Mouse (Mus musculus): Measurements from ENCODE around the gene Hyal3. TPM values are rescaled to one million over a fixed set of nuclear protein-coding genes. Genes with fewer than 3 reads are reported as not detected.

Hyal3 gene
- polyA plus RNA-seq, 1 experiment from 2014 or later, result 0.96 TPM

- peaks cover 94% of the 10 kb centered on the region for H3K4me1 ChIP-seq
- peak overlapping the region; percentile 80 for H3K27ac ChIP-seq (replicated peaks)
- H3K36me3 ChIP-seq (replicated peaks), result no peaks in the 10 kb centered on the region
- 71% methylated on average over 2 of the region's 2 CpGs for WGBS
- H3K4me3 ChIP-seq, result peak overlapping the region; percentile 29
- H3K27me3 ChIP-seq (replicated peaks; ENCODE audit: low read depth, poor library complexity, severe bottlenecking), result peaks cover 24% of the 10 kb centered on the region
- DNase-seq (ENCODE audit: low spot score), result no peak
- no peaks in the 10 kb centered on the region for H3K9me3 ChIP-seq
These were observed 26.4 kb downstream of the Hyal3 start for GRCm38 (mm10) chr9:107607036-107607435.

- no peak for DNase-seq (ENCODE audit: low spot score)
- WGBS, result 57% methylated on average over 9 of the region's 9 CpGs
These were observed 27.1 kb downstream of the Hyal3 start for GRCm38 (mm10) chr9:107607653-107608245.

GRCm38 (mm10) chr9:107608741-107609432, 28.3 kb downstream of the Hyal3 start, which contains the start of gene Sema3b:
Gene Sema3b, minus strand, starts transcription at chr9:107609229.
- H3K27me3 ChIP-seq (replicated peaks; ENCODE audit: low read depth, poor library complexity, severe bottlenecking), result peaks cover 10% of the 10 kb centered on the region
- 34% methylated on average over 12 of the region's 12 CpGs for WGBS
- peaks cover 94% of the 10 kb centered on the region for H3K4me1 ChIP-seq
- peaks cover 4% of the 10 kb centered on the region for H3K36me3 ChIP-seq (replicated peaks)
- DNase-seq (ENCODE audit: low spot score), result peak; percentile 61
- H3K9me3 ChIP-seq, result no peaks in the 10 kb centered on the region
- H3K4me3 ChIP-seq, result peak within 1 kb of the TSS; percentile 33
- H3K27ac ChIP-seq (replicated peaks), result peak within 1 kb of the TSS; percentile 80

More at GRCm38 (mm10) chr9:107607653-107608245, 27.1 kb downstream of the Hyal3 start:
- Histone ChIP-seq H3K36me3 (replicated peaks) (no peaks in the 10 kb centered on the region), H3K27me3 (replicated peaks; ENCODE audit: low read depth, poor library complexity, severe bottlenecking) (peaks cover 21% of the 10 kb centered on the region), H3K4me1 (peaks cover 94% of the 10 kb centered on the region), H3K4me3 (no peak overlapping the region), H3K9me3 (no peaks in the 10 kb centered on the region), H3K27ac (replicated peaks) (peak overlapping the region; percentile 80)

- Histone ChIP-seq H3K27me3 (replicated peaks; ENCODE audit: low read depth, poor library complexity, severe bottlenecking) (peaks cover 8% of the 10 kb centered on the region; the same call in 1 of the 2 replicates), H3K4me1 (peaks cover 92% of the 10 kb centered on the region), H3K4me3 (peak overlapping the region; percentile 33), H3K9me3 (no peaks in the 10 kb centered on the region), H3K36me3 (replicated peaks) (peaks cover 10% of the 10 kb centered on the region), H3K27ac (replicated peaks) (peak overlapping the region; percentile 80)
- WGBS, result 62% methylated on average over 4 of the region's 4 CpGs
- DNase-seq (ENCODE audit: low spot score), result no peak
These were observed 28.8 kb downstream of the Hyal3 start for GRCm38 (mm10) chr9:107609433-107609830.

- no peaks in the 10 kb centered on the region for H3K9me3 ChIP-seq
- H3K36me3 ChIP-seq (replicated peaks), result peaks cover 32% of the 10 kb centered on the region
- peaks cover 76% of the 10 kb centered on the region for H3K4me1 ChIP-seq
- peak overlapping the region; percentile 96 for H3K27ac ChIP-seq (replicated peaks)
- H3K27me3 ChIP-seq (replicated peaks; ENCODE audit: low read depth, poor library complexity, severe bottlenecking), result peaks cover 8% of the 10 kb centered on the region; the same call in 1 of the 2 replicates
- H3K4me3 ChIP-seq, result peak overlapping the region; percentile 59
- DNase-seq (ENCODE audit: low spot score), result no peak
- 75% methylated on average over 6 of the region's 6 CpGs for WGBS
These were observed 31.0 kb downstream of the Hyal3 start for GRCm38 (mm10) chr9:107611456-107612190.

- Histone ChIP-seq H3K27me3 (replicated peaks; ENCODE audit: low read depth, poor library complexity, severe bottlenecking) (peaks cover 3% of the 10 kb centered on the region; the same call in 1 of the 2 replicates), H3K4me1 (peaks cover 69% of the 10 kb centered on the region), H3K4me3 (peak overlapping the region; percentile 59), H3K36me3 (replicated peaks) (peaks cover 39% of the 10 kb centered on the region), H3K9me3 (no peaks in the 10 kb centered on the region), H3K27ac (replicated peaks) (peak overlapping the region; percentile 96)
- WGBS, result 3% methylated on average over 48 of the region's 48 CpGs
- peak; percentile 99 for DNase-seq (ENCODE audit: low spot score)
These were observed 31.8 kb downstream of the Hyal3 start for GRCm38 (mm10) chr9:107612191-107612944.

GRCm38 (mm10) chr9:107612945-107613569, 32.4 kb downstream of the Hyal3 start:
- no peaks in the 10 kb centered on the region for H3K9me3 ChIP-seq
- peaks cover 46% of the 10 kb centered on the region for H3K36me3 ChIP-seq (replicated peaks)
- H3K27me3 ChIP-seq (replicated peaks; ENCODE audit: low read depth, poor library complexity, severe bottlenecking), result peaks cover 2% of the 10 kb centered on the region; the same call in 1 of the 2 replicates
- peak overlapping the region; percentile 96 for H3K27ac ChIP-seq (replicated peaks)
- peaks cover 62% of the 10 kb centered on the region for H3K4me1 ChIP-seq
- 15% methylated on average over 12 of the region's 12 CpGs for WGBS
- H3K4me3 ChIP-seq, result peak overlapping the region; percentile 59
- DNase-seq (ENCODE audit: low spot score), result no peak

- no peak for DNase-seq (ENCODE audit: low spot score)
- no peaks in the 10 kb centered on the region for H3K27me3 ChIP-seq (replicated peaks; ENCODE audit: low read depth, poor library complexity, severe bottlenecking)
- 65% methylated on average over 4 of the region's 4 CpGs for WGBS
- H3K9me3 ChIP-seq, result no peaks in the 10 kb centered on the region
- peak overlapping the region; percentile 26; the same call in 1 of the 2 replicates for H3K27ac ChIP-seq (replicated peaks)
- peaks cover 42% of the 10 kb centered on the region for H3K4me1 ChIP-seq
- H3K4me3 ChIP-seq, result peak overlapping the region; percentile 1; the same call in 1 of the 2 replicates
- peaks cover 66% of the 10 kb centered on the region for H3K36me3 ChIP-seq (replicated peaks)
These were observed 34.4 kb downstream of the Hyal3 start for GRCm38 (mm10) chr9:107615035-107615434.

- DNase-seq (ENCODE audit: low spot score), result no peak
- Histone ChIP-seq H3K27me3 (replicated peaks; ENCODE audit: low read depth, poor library complexity, severe bottlenecking) (no peaks in the 10 kb centered on the region), H3K9me3 (no peaks in the 10 kb centered on the region), H3K4me1 (peaks cover 24% of the 10 kb centered on the region), H3K4me3 (no peak overlapping the region), H3K36me3 (replicated peaks) (peaks cover 80% of the 10 kb centered on the region), H3K27ac (replicated peaks) (no peak overlapping the region)
- WGBS, result 83% methylated on average over 2 of the region's 2 CpGs
These were observed 36.8 kb downstream of the Hyal3 start for GRCm38 (mm10) chr9:107617461-107617860.

- no peaks in the 10 kb centered on the region for H3K27me3 ChIP-seq (replicated peaks; ENCODE audit: low read depth, poor library complexity, severe bottlenecking)
- WGBS, result 90% methylated on average over 6 of the region's 6 CpGs
- peaks cover 86% of the 10 kb centered on the region for H3K36me3 ChIP-seq (replicated peaks)
- H3K27ac ChIP-seq (replicated peaks), result no peak overlapping the region
- peaks cover 17% of the 10 kb centered on the region for H3K4me1 ChIP-seq
- no peak for DNase-seq (ENCODE audit: low spot score)
- no peaks in the 10 kb centered on the region for H3K9me3 ChIP-seq
- H3K4me3 ChIP-seq, result no peak overlapping the region
These were observed 37.5 kb downstream of the Hyal3 start for GRCm38 (mm10) chr9:107618098-107618497.

GRCm38 (mm10) chr9:107618778-107619545, 38.3 kb downstream of the Hyal3 start:
- H3K27me3 ChIP-seq (replicated peaks; ENCODE audit: low read depth, poor library complexity, severe bottlenecking), result no peaks in the 10 kb centered on the region
- peaks cover 90% of the 10 kb centered on the region for H3K36me3 ChIP-seq (replicated peaks)
- peaks cover 9% of the 10 kb centered on the region for H3K4me1 ChIP-seq
- H3K27ac ChIP-seq (replicated peaks), result no peak overlapping the region; the same call in 1 of the 2 replicates
- H3K9me3 ChIP-seq, result no peaks in the 10 kb centered on the region
- 83% methylated on average over 13 of the region's 13 CpGs for WGBS
- no peak for DNase-seq (ENCODE audit: low spot score)
- H3K4me3 ChIP-seq, result no peak overlapping the region

All from embryonic facial prominence, embryonic 10.5 days (tissue).